Mouse (Mus musculus) limb, embryonic 12.5 days (tissue): Measurements from ENCODE around the gene Specc1. TPM values are rescaled to one million over a fixed set of nuclear protein-coding genes. Genes with fewer than 3 reads are reported as not detected.

Experiments used
- ATAC-seq: fragments of 200-750 bp; cut with Nextera tagmentation; 2 replicates; pipeline ENCODE4 v1.8.0; 2017; ENCODE audit warnings: low read depth, moderate TSS enrichment; ENCODE audit not compliant: insufficient number of reproducible peaks, insufficient read depth, low FRiP score, low TSS enrichment
- H3K27ac ChIP-seq: fragments of 300-500 bp; sonication (generic); 2 replicates; pipeline ENCODE4 v1.5.1; 2016; ENCODE audit warnings: mild to moderate bottlenecking, moderate library complexity
- H3K27me3 ChIP-seq: fragments of 300-500 bp; sonication (generic); 2 replicates; pipeline ENCODE4 v1.6.1; 2016; ENCODE audit warnings: mild to moderate bottlenecking, moderate library complexity
- H3K36me3 ChIP-seq: fragments of 300-500 bp; sonication (generic); 2 replicates; pipeline ENCODE4 v1.6.1; 2016; ENCODE audit warnings: mild to moderate bottlenecking, moderate library complexity
- H3K4me1 ChIP-seq: fragments of 300-500 bp; sonication (generic); replicated peaks from 2 replicates; pipeline ENCODE4 v1.6.1; 2016
- H3K4me2 ChIP-seq: fragments of 300-500 bp; sonication (generic); 2 replicates; pipeline ENCODE4 v1.6.1; 2016; ENCODE audit warnings: mild to moderate bottlenecking, moderate library complexity
- H3K4me3 ChIP-seq: fragments of 300-500 bp; sonication (generic); replicated peaks from 2 replicates; pipeline ENCODE4 v1.5.1; 2016; ENCODE audit warnings: mild to moderate bottlenecking
- H3K9ac ChIP-seq: fragments of 300-500 bp; sonication (generic); replicated peaks from 2 replicates; pipeline ENCODE4 v1.6.1; 2016; ENCODE audit warnings: mild to moderate bottlenecking, moderate library complexity
- H3K9me3 ChIP-seq: fragments of 300-500 bp; sonication (generic); 2 replicates; pipeline ENCODE4 v1.6.1; 2016; ENCODE audit warnings: mild to moderate bottlenecking, moderate library complexity
- WGBS: fragments of 180-500 bp; shearing (Covaris S2); methylation state at CpG from one replicate; pipeline ENCODE4 v1.1.7; 2016; 5-methylcytosine and 5-hydroxymethylcytosine counted together
- polyA plus RNA-seq: library from polyadenylated mRNA; unstranded; fragments of >200 nt; fragmentation: Nextera tagmentation; extraction: Ambion mirVana; gene quantifications from 2 replicates; pipeline ENCODE4 v1.2.1, GENCODE M21; 2016

The Specc1 gene
- polyA plus RNA-seq, 1 experiment from 2014 or later: 16.4 TPM

DNA sequence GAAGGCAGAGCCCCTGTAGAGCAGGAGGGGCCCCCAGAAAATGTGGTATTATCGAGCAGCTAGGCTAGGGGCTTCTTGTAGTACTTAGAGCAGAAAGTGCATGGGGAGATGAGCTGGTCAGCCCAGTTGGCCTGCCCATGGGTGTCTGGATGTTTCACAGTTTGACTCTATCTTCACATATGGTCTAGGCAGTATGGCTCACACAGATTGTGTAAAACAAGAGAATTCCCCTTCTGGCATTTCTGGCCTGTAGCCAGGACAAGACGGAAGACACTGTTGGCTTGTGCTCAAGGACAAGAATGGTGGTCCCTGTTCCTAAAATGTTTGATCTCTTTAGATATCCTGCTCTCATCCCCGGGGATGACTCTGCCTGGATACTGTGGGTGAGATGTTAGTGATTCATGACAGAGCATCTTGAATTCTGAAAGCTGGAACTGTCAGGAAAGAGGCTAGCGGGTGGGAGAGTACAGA, 69.8 kb downstream of the Specc1 start:
- H3K9me3 ChIP-seq: no peaks in the 10 kb centered on the region
- H3K4me1 ChIP-seq: peaks cover 14% of the 10 kb centered on the region
- H3K27ac ChIP-seq: no peak overlapping the region
- H3K4me3 ChIP-seq: no peak overlapping the region
- WGBS: 89% methylated on average over 4 of the region's 4 CpGs
- no peaks in the 10 kb centered on the region for H3K36me3 ChIP-seq
- no peak overlapping the region for H3K9ac ChIP-seq
- H3K4me2 ChIP-seq: no peak overlapping the region
- no peaks in the 10 kb centered on the region for H3K27me3 ChIP-seq
- ATAC-seq: no peak

DNA sequence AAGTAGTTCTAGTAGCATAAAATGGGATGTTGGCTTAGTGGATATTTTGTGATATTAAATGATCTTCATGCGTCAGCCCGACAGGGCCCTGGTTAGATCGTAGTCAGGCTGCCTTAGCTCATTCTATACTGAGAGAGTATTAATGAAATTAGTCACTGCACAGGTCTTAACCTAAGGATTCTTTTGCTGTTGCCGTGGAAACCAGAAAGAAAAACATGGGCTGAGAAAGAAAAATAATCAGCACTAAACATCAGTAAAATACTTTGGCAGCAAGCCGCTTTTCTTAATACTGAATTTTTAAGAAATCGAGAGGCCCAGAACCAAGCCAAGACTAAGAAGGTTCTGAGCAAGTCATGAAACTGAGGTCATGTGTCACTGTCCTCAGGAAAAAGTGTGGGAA, 70.7 kb downstream of the Specc1 start:
- no peak overlapping the region for H3K4me2 ChIP-seq
- H3K9me3 ChIP-seq: no peaks in the 10 kb centered on the region
- H3K27ac ChIP-seq: no peak overlapping the region
- H3K27me3 ChIP-seq: no peaks in the 10 kb centered on the region
- H3K4me1 ChIP-seq: peaks cover 14% of the 10 kb centered on the region
- no peak overlapping the region for H3K4me3 ChIP-seq
- ATAC-seq: no peak
- WGBS: 87% methylated on average over 6 of the region's 6 CpGs
- no peaks in the 10 kb centered on the region for H3K36me3 ChIP-seq
- H3K9ac ChIP-seq: no peak overlapping the region

DNA sequence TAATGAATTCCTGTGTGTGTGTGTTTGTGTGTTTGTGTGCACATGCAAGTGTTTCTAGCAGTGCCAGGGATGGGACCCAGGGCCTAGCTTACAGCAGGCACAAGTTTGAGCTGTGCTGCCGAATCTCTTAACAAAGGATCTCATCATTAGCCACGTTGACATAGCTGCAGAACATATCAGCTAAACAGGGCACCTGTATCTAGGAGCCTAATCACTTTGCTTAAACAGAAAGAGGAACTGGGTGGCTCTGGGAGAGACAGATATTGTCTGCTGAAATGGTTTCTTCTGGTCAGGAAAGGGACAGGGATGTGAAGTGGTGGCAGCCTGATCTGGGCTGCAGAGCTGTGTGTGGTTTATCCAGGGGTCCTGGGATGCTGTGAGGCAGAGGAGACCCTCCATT, 71.1 kb downstream of the Specc1 start:
- H3K4me1 ChIP-seq: peaks cover 14% of the 10 kb centered on the region
- H3K36me3 ChIP-seq: no peaks in the 10 kb centered on the region
- H3K9me3 ChIP-seq: no peaks in the 10 kb centered on the region
- H3K27me3 ChIP-seq: no peaks in the 10 kb centered on the region
- H3K4me3 ChIP-seq: no peak overlapping the region
- no peak overlapping the region for H3K9ac ChIP-seq
- WGBS: 74% methylated on average over 2 of the region's 2 CpGs
- no peak overlapping the region for H3K27ac ChIP-seq
- H3K4me2 ChIP-seq: no peak overlapping the region
- ATAC-seq: no peak

DNA sequence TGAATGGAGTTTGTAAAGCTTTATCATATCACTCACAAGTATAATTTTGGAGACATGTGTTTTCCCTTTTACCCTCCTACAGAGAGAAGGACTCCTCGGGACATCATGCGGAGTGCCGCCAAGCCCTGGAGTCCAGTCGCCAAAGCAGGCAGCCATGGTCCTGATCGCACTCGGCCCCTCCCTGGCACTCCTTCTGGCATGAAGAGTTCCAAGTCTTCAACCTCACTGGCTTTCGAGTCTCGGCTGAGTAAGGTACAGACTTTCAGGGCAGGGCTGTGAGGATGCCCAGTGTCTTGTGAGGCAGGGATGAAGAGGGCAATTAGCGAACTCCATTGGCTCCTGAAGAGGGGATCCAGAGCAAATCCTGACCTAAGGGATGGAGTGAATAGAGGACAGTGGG, 72.6 kb downstream of the Specc1 start:
- no peak overlapping the region for H3K4me3 ChIP-seq
- no peak overlapping the region for H3K4me2 ChIP-seq
- no peak overlapping the region for H3K27ac ChIP-seq
- no peaks in the 10 kb centered on the region for H3K36me3 ChIP-seq
- peaks cover 9% of the 10 kb centered on the region for H3K4me1 ChIP-seq
- H3K27me3 ChIP-seq: no peaks in the 10 kb centered on the region
- ATAC-seq: no peak
- no peaks in the 10 kb centered on the region for H3K9me3 ChIP-seq
- no peak overlapping the region for H3K9ac ChIP-seq
- WGBS: 87% methylated on average over 9 of the region's 9 CpGs

DNA sequence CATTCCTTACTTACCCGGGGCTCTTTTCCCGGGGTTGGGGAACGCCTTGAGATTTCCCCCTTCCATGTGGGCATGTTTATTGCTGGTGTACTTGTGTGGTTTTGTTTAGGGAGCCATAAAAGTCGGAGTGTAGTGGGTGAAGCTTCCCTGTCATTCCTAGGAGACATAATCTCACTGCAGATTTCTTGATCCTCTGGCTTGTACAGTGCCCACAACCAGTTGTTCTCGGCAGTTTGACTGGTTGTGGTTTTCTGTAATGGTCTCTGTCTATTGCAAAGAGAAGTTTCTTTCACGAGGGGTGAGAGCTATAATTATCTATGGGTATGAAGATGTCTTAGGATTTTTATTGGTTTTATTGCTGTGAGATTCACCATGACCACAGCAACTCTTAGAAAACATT, 78.0 kb downstream of the Specc1 start:
- Histone ChIP-seq H3K27ac (no peak overlapping the region), H3K27me3 (no peaks in the 10 kb centered on the region), H3K36me3 (no peaks in the 10 kb centered on the region), H3K9me3 (no peaks in the 10 kb centered on the region), H3K9ac (no peak overlapping the region), H3K4me3 (no peak overlapping the region), H3K4me1 (no peaks in the 10 kb centered on the region), H3K4me2 (no peak overlapping the region)
- 55% methylated on average over 6 of the region's 6 CpGs for WGBS
- no peak for ATAC-seq

DNA sequence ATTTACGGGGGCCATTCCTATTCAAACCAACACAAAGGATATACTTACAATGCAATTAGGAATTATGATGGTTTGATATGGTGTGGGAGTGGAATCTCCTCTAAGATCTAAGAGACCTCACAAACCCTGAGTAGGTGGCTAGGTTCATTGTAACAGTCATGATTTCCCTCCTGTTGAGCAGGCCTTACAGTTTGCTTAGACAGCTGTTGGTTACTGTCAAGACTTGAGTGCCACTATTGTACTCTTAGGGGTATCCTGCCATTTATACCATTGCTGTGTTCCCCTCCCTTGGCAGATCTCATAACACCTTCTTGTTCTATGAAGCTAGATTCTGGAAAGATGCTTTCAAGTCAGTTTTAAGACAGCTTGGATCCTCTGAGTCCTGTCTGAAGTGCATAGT, 78.7 kb downstream of the Specc1 start:
- no peak overlapping the region for H3K4me3 ChIP-seq
- H3K9ac ChIP-seq: no peak overlapping the region
- ATAC-seq: no peak
- WGBS: 95% methylated on average over 1 of the region's 1 CpGs
- H3K27me3 ChIP-seq: no peaks in the 10 kb centered on the region
- no peak overlapping the region for H3K4me2 ChIP-seq
- H3K4me1 ChIP-seq: no peaks in the 10 kb centered on the region
- no peak overlapping the region for H3K27ac ChIP-seq
- H3K9me3 ChIP-seq: 0 out of 2 replicates have a peak, but pooled peaks cover 2% of the 10 kb centered on the region
- no peaks in the 10 kb centered on the region for H3K36me3 ChIP-seq

DNA sequence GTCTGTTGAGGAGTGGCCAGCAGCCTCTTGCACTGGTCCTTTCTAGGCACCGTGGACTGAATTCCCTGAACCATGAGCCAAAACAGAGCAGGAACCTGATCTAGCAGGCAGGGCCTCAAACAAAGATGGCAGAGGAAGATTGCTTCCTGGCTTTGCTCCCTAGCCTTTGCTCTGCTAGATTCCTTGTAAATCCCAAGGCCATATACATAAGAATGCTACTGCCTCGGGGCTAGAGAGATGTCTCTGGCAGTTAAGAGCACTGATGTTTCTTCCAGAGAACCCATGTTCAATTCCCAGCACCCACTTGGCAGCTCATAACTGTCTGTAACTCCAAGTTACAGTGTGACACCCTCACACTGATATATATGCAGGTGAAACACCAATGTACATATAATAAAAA, 83.6 kb downstream of the Specc1 start:
- no peak overlapping the region for H3K27ac ChIP-seq
- no peak overlapping the region for H3K4me2 ChIP-seq
- H3K27me3 ChIP-seq: no peaks in the 10 kb centered on the region
- H3K4me1 ChIP-seq: no peaks in the 10 kb centered on the region
- no peak overlapping the region for H3K9ac ChIP-seq
- ATAC-seq: no peak
- H3K9me3 ChIP-seq: 0 out of 2 replicates have a peak, but pooled peaks cover 3% of the 10 kb centered on the region
- no peaks in the 10 kb centered on the region for H3K36me3 ChIP-seq
- WGBS: 70% methylated on average over 2 of the region's 2 CpGs
- no peak overlapping the region for H3K4me3 ChIP-seq

DNA sequence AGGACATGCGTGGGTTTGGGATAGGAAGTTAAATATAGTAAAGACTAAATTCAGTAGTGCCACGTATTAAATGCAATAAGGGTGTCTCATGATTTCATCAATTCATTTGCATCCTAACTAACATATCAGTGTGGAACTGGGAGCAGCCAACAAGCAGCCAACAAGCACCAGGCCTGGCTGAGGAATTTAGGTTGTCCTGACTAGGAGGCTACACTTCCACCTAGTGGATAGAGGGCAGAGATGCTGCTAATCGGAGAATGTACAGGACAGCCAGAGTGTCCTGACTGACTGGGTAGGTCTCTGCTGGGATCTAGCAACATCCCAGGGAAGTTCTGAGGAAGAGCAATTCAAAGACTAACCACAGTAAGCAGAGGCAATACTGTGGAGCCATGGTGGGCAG, 88.1 kb downstream of the Specc1 start:
- Histone ChIP-seq H3K4me1 (no peaks in the 10 kb centered on the region), H3K9me3 (0 out of 2 replicates have a peak, but pooled peaks cover 3% of the 10 kb centered on the region), H3K4me2 (no peak overlapping the region), H3K36me3 (no peaks in the 10 kb centered on the region), H3K27me3 (no peaks in the 10 kb centered on the region), H3K4me3 (no peak overlapping the region), H3K9ac (no peak overlapping the region), H3K27ac (no peak overlapping the region)
- no peak for ATAC-seq
- WGBS: 40% methylated on average over 3 of the region's 3 CpGs

DNA sequence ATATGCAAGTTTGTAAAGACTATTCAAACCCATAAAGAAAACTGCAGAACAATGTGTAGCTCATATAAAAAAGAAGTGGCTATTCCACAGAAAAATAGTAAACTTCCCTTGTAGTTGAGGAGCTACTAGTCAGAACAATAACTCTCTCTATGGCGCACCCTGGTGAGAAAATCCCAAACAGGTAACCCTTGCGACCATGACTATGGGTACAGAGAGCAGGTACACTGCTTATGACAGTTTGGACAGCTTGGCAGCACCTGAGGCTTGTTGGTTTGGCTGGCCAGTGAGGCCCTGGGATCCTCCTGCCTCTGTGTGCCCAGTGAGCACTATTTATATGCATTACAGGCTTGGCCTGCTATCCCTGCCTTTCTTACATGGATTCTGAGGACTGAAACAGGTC, 89.4 kb downstream of the Specc1 start:
- no peak overlapping the region for H3K9ac ChIP-seq
- no peak overlapping the region for H3K4me2 ChIP-seq
- no peaks in the 10 kb centered on the region for H3K36me3 ChIP-seq
- H3K27ac ChIP-seq: no peak overlapping the region
- ATAC-seq: no peak
- H3K4me3 ChIP-seq: no peak overlapping the region
- H3K9me3 ChIP-seq: no peaks in the 10 kb centered on the region
- 56% methylated on average over 2 of the region's 2 CpGs for WGBS
- H3K27me3 ChIP-seq: no peaks in the 10 kb centered on the region
- H3K4me1 ChIP-seq: no peaks in the 10 kb centered on the region

DNA sequence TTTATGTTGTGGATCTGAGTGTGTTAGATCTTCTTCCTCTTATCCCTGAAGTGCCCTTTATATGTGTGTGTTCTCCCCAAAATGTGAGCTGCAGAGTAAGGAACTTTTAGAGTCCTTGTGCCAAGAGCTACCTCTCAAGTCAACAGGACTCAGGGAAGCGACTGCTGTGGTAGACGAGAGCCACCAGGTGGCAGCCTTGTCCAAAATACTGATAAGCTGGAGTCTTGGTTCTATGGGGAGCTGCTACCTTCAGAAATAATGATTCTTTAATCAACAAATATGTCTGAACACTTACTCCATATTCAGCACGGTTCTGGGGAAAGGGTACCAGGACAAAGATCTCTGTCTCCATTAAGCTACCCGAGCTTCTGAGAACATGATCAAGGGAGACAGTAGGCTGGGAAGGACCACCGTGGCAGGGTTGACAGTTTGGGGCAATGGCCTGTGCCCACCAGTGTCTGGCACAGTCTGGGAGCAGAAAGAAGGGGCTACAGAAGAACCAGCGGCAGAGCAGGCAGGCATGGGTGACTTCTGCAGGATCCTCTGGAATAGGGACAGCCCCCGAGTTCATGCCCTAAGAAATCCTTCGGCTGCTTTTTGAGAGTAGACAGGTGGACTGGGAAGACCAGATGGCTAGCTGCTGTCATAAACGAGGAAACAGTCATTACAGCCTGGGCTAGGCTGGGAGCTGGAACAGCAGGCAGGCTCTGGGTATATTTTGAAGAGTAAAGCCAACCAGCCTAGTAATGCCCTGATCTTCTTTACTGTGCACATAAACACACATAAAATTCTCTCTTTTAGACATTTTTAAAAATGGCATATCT, 91.5 kb downstream of the Specc1 start:
- 29% methylated on average over 9 of the region's 9 CpGs for WGBS
- Histone ChIP-seq H3K27ac (no peak overlapping the region), H3K4me2 (no peak overlapping the region)

DNA sequence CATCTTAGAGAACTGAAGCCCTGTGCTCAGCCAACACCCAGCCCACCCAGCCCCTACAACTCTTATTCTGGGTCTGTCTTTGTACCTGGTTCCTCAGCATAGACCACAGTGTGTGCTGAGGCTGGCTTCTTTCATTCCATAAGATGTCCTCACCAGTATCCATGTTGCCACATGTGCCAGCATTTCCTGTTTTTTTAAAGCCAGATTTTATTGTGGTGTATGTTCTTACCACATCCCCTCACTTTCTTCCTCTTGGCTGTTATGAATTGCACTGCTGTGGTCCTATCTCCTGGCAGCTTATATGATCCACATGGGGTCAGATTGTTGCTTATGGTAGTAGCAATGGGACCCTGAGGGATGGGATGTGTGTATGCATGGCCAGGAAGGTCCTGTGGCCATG, 92.6 kb downstream of the Specc1 start:
- ATAC-seq: no peak
- H3K4me1 ChIP-seq: no peaks in the 10 kb centered on the region
- no peak overlapping the region for H3K4me3 ChIP-seq
- no peak overlapping the region for H3K27ac ChIP-seq
- H3K36me3 ChIP-seq: no peaks in the 10 kb centered on the region
- no peaks in the 10 kb centered on the region for H3K9me3 ChIP-seq
- no peak overlapping the region for H3K9ac ChIP-seq
- no peak overlapping the region for H3K4me2 ChIP-seq
- H3K27me3 ChIP-seq: no peaks in the 10 kb centered on the region

More for the DNA sequence above, 91.5 kb downstream of the Specc1 start:
- no peak for ATAC-seq
- Histone ChIP-seq H3K36me3 (no peaks in the 10 kb centered on the region), H3K9ac (no peak overlapping the region), H3K9me3 (no peaks in the 10 kb centered on the region), H3K4me1 (no peaks in the 10 kb centered on the region), H3K27me3 (no peaks in the 10 kb centered on the region), H3K4me3 (no peak overlapping the region)
